Mouse (Mus musculus) G1E (cell line): Measurements from ENCODE around the gene 1700025F22Rik. TPM values are rescaled to one million over a fixed set of nuclear protein-coding genes. Genes with fewer than 3 reads are reported as not detected.
"Not testable (repeated sequence)": the region's sequence is repeated elsewhere in the genome, so short reads cannot be mapped to it uniquely, and the experiment has no call there.

Experiments
- ATAC-seq: 2 replicates; pipeline ENCODE4 v1.8.0; 2016; ENCODE audit warnings: mild to moderate bottlenecking; ENCODE audit not compliant: insufficient number of reproducible peaks, poor library complexity, low FRiP score, severe bottlenecking; ENCODE audit errors: extremely low read depth
- DNase-seq: peaks from one replicate; pipeline ENCODE4 v3.0.0; 2012; ENCODE audit warnings: low spot score
- H3K27me3 ChIP-seq: 2 replicates; pipeline ENCODE4 v1.6.1; 2012; ENCODE audit warnings: mild to moderate bottlenecking, low read length, inconsistent platforms; ENCODE audit not compliant: insufficient read depth
- H3K36me3 ChIP-seq: replicated peaks from 2 replicates; pipeline ENCODE3; 2012; ENCODE audit warnings: mild to moderate bottlenecking, inconsistent platforms
- H3K4me1 ChIP-seq: 2 replicates; pipeline ENCODE4 v1.6.1; 2012; ENCODE audit warnings: low read depth, low read length, inconsistent platforms, mixed read lengths; ENCODE audit not compliant: insufficient read depth
- H3K4me3 ChIP-seq: 2 replicates; pipeline ENCODE4 v1.5.1; 2012; ENCODE audit warnings: low read depth, mild to moderate bottlenecking, inconsistent platforms, low read length, moderate library complexity, mixed read lengths
- H3K9me3 ChIP-seq: replicated peaks from 2 replicates; pipeline ENCODE4 v1.6.1; 2012; ENCODE audit warnings: inconsistent platforms
- CTCF ChIP-seq: IDR thresholded peaks from 2 replicates; pipeline ENCODE4 v1.5.1; 2012; ENCODE audit warnings: low read depth, low read length, inconsistent platforms, mixed read lengths
- POLR2AphosphoS5 ChIP-seq: IDR thresholded peaks from 2 replicates; pipeline ENCODE4 v1.6.1; 2012; ENCODE audit warnings: low read depth, low read length, inconsistent platforms; ENCODE audit not compliant: insufficient replicate concordance
- TAL1 ChIP-seq: conservative IDR thresholded peaks from 2 replicates; pipeline ENCODE4 v1.6.1; 2012; ENCODE audit warnings: low read depth, low read length, inconsistent platforms, mixed read lengths
- polyA plus RNA-seq: library from polyadenylated mRNA; stranded (reverse); fragments of >175 nt; gene quantifications from 2 replicates; pipeline ENCODE4 v1.2.3, GENCODE M21; 2012
- total RNA-seq, 2 experiments: library from RNA; stranded (forward) in 1 of 2; stranded (reverse) in 1 of 2; fragments of 200-1000 nt in 1 of 2; fragments of >200 nt in 1 of 2; fragmentation: Nextera tagmentation in 1 of 2; gene quantifications; 2 replicates each; pipeline ENCODE4 v1.2.3; 2014 to 2017

Gene 1700025F22Rik
- total and polyA plus RNA-seq, 3 experiments = not detected

DNA sequence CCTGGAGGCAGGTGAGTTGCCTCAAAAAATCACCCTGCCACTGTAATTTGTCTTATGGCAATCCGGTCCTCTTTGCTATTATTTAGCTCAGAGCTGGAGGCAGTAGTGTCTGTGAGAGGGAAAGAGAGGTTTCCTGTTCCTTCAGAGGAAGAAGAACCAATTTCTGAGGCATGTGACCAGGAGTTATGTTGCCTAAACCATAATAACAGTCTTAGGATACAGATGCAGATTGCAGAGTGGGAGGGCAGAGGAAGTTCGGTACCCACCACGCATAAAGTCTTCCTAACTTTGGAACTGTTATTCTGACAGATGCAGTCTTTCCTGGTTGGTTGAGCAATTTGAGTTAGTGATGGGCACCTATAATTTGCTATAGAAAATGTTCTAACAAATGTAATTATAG lies 66.7 kb downstream of the 1700025F22Rik start:
- Histone ChIP-seq H3K4me3 (no peak overlapping the region), H3K4me1 (no peaks in the 10 kb centered on the region), H3K9me3 (no peaks in the 10 kb centered on the region), H3K36me3 (no peaks in the 10 kb centered on the region), H3K27me3 (no peaks in the 10 kb centered on the region)
- ATAC-seq (no peak), DNase-seq (no peak)
- no peak for TF ChIP-seq TAL1
- no peak for TF ChIP-seq CTCF
- TF ChIP-seq POLR2AphosphoS5 = no peak

DNA sequence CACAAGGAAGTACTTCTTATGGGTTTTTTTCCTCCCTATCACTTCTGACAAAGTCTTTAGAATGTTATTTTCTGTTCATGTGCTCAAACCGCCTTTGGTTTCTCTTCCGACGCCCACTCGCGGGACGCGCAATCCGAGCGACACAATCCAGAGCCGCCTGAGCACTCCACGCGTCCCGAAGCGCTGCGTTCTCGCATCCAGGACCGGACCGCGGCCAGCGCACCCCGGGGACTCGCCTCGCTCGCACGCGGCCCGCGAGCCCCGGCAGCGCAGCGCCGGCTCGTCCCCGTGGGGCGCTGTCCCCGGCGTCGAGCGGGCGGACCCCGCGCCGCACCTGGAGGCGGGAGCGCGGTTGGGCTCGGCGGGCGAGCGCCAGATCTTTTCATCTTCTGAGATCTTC lies 73.0 kb downstream of the 1700025F22Rik start:
- not testable (repeated sequence) for H3K27me3 ChIP-seq, ATAC-seq, H3K9me3 ChIP-seq, H3K36me3 ChIP-seq, DNase-seq, H3K4me1 ChIP-seq, H3K4me3 ChIP-seq

Other genes with a start within 250 kb of the 1700025F22Rik start
- gene Zp1, start 244.7 kb downstream of the 1700025F22Rik start, total RNA-seq (2014; fragmentation: Nextera tagmentation) = not detected in 2 replicates
- gene Zp1, start 244.7 kb downstream of the 1700025F22Rik start, total RNA-seq (2017) = not detected in 2 replicates
- 0.03 TPM in 1 of 2 replicates, not detected in the other for gene Zp1, start 244.7 kb downstream of the 1700025F22Rik start, polyA plus RNA-seq
- not detected in 2 replicates for gene Ptgdr2, start 228.2 kb downstream of the 1700025F22Rik start, total RNA-seq (2014; fragmentation: Nextera tagmentation)
- gene Ptgdr2, start 228.2 kb downstream of the 1700025F22Rik start, total RNA-seq (2017) = 0.12 TPM in 1 of 2 replicates, not detected in the other
- gene Ptgdr2, start 228.2 kb downstream of the 1700025F22Rik start, polyA plus RNA-seq = not detected in 2 replicates
- gene Ccdc86, start 216.1 kb downstream of the 1700025F22Rik start, total RNA-seq (2014; fragmentation: Nextera tagmentation) = 18.8 and 21.2 TPM in 2 replicates
- 10.0 and 10.1 TPM in 2 replicates for gene Ccdc86, start 216.1 kb downstream of the 1700025F22Rik start, total RNA-seq (2017)
- 45.7 and 51.6 TPM in 2 replicates for gene Ccdc86, start 216.1 kb downstream of the 1700025F22Rik start, polyA plus RNA-seq
- gene Ms4a10, start 190.7 kb downstream of the 1700025F22Rik start, total RNA-seq (2014; fragmentation: Nextera tagmentation) = not detected in 2 replicates
- gene Ms4a10, start 190.7 kb downstream of the 1700025F22Rik start, total RNA-seq (2017) = not detected in 2 replicates
- gene Ms4a10, start 190.7 kb downstream of the 1700025F22Rik start, polyA plus RNA-seq = 0.05 TPM in 1 of 2 replicates, not detected in the other
- gene Ms4a15, start 172.1 kb downstream of the 1700025F22Rik start, total RNA-seq (2014; fragmentation: Nextera tagmentation) = not detected in 2 replicates
- gene Ms4a15, start 172.1 kb downstream of the 1700025F22Rik start, total RNA-seq (2017) = 0.29 TPM in 1 of 2 replicates, not detected in the other
- 0.29 TPM in 1 of 2 replicates, not detected in the other for gene Ms4a15, start 172.1 kb downstream of the 1700025F22Rik start, polyA plus RNA-seq
- gene Ms4a18, start 147.3 kb downstream of the 1700025F22Rik start, total RNA-seq (2014; fragmentation: Nextera tagmentation) = not detected in 2 replicates
- not detected in 2 replicates for gene Ms4a18, start 147.3 kb downstream of the 1700025F22Rik start, total RNA-seq (2017)
- gene Ms4a18, start 147.3 kb downstream of the 1700025F22Rik start, polyA plus RNA-seq = not detected in 2 replicates
- gene Ms4a8a, start 84.2 kb downstream of the 1700025F22Rik start, total RNA-seq (2014; fragmentation: Nextera tagmentation) = not detected in 2 replicates
- gene Ms4a8a, start 84.2 kb downstream of the 1700025F22Rik start, total RNA-seq (2017) = not detected in 2 replicates
- gene Ms4a8a, start 84.2 kb downstream of the 1700025F22Rik start, polyA plus RNA-seq = not detected in 2 replicates
- not detected in 2 replicates for gene 1700017D01Rik, start 34.4 kb downstream of the 1700025F22Rik start, total RNA-seq (2014; fragmentation: Nextera tagmentation)
- gene 1700017D01Rik, start 34.4 kb downstream of the 1700025F22Rik start, total RNA-seq (2017) = 0.06 and 0.16 TPM in 2 replicates
- not detected in 2 replicates for gene 1700017D01Rik, start 34.4 kb downstream of the 1700025F22Rik start, polyA plus RNA-seq
- not detected in 2 replicates for gene Ms4a13, start 31.4 kb upstream of the 1700025F22Rik start, total RNA-seq (2014; fragmentation: Nextera tagmentation)
- not detected in 2 replicates for gene Ms4a13, start 31.4 kb upstream of the 1700025F22Rik start, total RNA-seq (2017)
- gene Ms4a13, start 31.4 kb upstream of the 1700025F22Rik start, polyA plus RNA-seq = not detected in 2 replicates
- not detected in 2 replicates for gene Ms4a12, start 67.1 kb upstream of the 1700025F22Rik start, total RNA-seq (2014; fragmentation: Nextera tagmentation)
- 0.16 TPM in 1 of 2 replicates, not detected in the other for gene Ms4a12, start 67.1 kb upstream of the 1700025F22Rik start, total RNA-seq (2017)
- not detected in 2 replicates for gene Ms4a12, start 67.1 kb upstream of the 1700025F22Rik start, polyA plus RNA-seq
- gene Ms4a1, start 100.9 kb upstream of the 1700025F22Rik start, total RNA-seq (2014; fragmentation: Nextera tagmentation) = not detected in 2 replicates
- gene Ms4a1, start 100.9 kb upstream of the 1700025F22Rik start, total RNA-seq (2017) = 0.06 and 0.22 TPM in 2 replicates
- gene Ms4a1, start 100.9 kb upstream of the 1700025F22Rik start, polyA plus RNA-seq = not detected in 2 replicates
- gene Ms4a5, start 118.6 kb upstream of the 1700025F22Rik start, total RNA-seq (2014; fragmentation: Nextera tagmentation) = not detected in 2 replicates
- 0.23 and 0.38 TPM in 2 replicates for gene Ms4a5, start 118.6 kb upstream of the 1700025F22Rik start, total RNA-seq (2017)
- not detected in 2 replicates for gene Ms4a5, start 118.6 kb upstream of the 1700025F22Rik start, polyA plus RNA-seq
- not detected in 2 replicates for gene Ms4a14, start 149.1 kb upstream of the 1700025F22Rik start, total RNA-seq (2014; fragmentation: Nextera tagmentation)
- 0.05 and 0.06 TPM in 2 replicates for gene Ms4a14, start 149.1 kb upstream of the 1700025F22Rik start, total RNA-seq (2017)
- gene Ms4a14, start 149.1 kb upstream of the 1700025F22Rik start, polyA plus RNA-seq = not detected in 2 replicates
- not detected in 2 replicates for gene Ms4a7, start 170.8 kb upstream of the 1700025F22Rik start, total RNA-seq (2014; fragmentation: Nextera tagmentation)
- gene Ms4a7, start 170.8 kb upstream of the 1700025F22Rik start, total RNA-seq (2017) = 0.05 and 0.12 TPM in 2 replicates
- not detected in 2 replicates for gene Ms4a7, start 170.8 kb upstream of the 1700025F22Rik start, polyA plus RNA-seq
- gene Ms4a4a, start 210.2 kb upstream of the 1700025F22Rik start, total RNA-seq (2014; fragmentation: Nextera tagmentation) = not detected in 2 replicates
- not detected in 2 replicates for gene Ms4a4a, start 210.2 kb upstream of the 1700025F22Rik start, total RNA-seq (2017)
- gene Ms4a4a, start 210.2 kb upstream of the 1700025F22Rik start, polyA plus RNA-seq = not detected in 2 replicates
- gene Ms4a4c, start 239.4 kb upstream of the 1700025F22Rik start, total RNA-seq (2014; fragmentation: Nextera tagmentation) = not detected in 2 replicates
- not detected in 2 replicates for gene Ms4a4c, start 239.4 kb upstream of the 1700025F22Rik start, total RNA-seq (2017)
- gene Ms4a4c, start 239.4 kb upstream of the 1700025F22Rik start, polyA plus RNA-seq = not detected in 2 replicates